Comparison of ENCODE assay signal across 18 mouse cellular contexts in the genomic region with DNA sequence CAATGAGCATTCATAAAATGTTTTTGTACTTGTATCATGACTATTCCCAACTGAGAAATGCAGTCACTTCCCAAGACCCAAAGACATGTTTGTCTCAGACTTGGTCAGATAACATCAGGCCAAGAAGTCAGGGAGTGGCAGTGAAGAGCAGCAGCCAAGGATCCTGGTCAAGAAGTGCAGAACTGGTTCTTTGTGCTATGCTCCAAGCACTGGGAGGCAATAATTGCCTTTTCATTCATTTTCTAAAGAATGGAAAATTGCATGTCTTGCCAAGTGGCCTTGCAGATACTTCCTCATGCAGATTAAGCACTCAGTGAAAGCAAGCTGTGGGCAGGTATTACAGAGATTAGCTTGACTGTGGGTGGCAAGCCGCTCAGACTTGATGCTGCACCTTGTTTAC.
A peak's percentile ranks its signal among the peaks of the same experiment; 100 is the strongest.
DNase-seq lines count a peak whose midpoint lies in the region; ATAC-seq and TF ChIP-seq lines count a peak whose summit lies in the region.
"Had no signal": no experiment of that assay in that cellular context is flagged by ENCODE, and none has a peak within 500 bp of the region (broad histone marks: within the 10 kb centered on the region; RNA-seq: fewer than 3 reads in every experiment).

No protein-coding gene starts in this region.

- no peak overlapping the region for H3K27ac ChIP-seq in lung, postnatal 0 days (ENCODE audit: low read length)
- H3K27ac ChIP-seq: forebrain, embryonic 15.5 days; lung, embryonic 15.5 days had no signal

- no peaks in the 10 kb centered on the region for H3K27me3 ChIP-seq in lung, postnatal 0 days (replicated peaks; ENCODE audit: insufficient read depth, low read length)
- H3K27me3 ChIP-seq: forebrain, embryonic 15.5 days; lung, embryonic 15.5 days had no signal

- intact Hi-C loops in heart, postnatal 14 days (cut with DNase I) = no loop called here

- H3K4me2 ChIP-seq in lung, postnatal 0 days (replicated peaks; ENCODE audit: low read depth, low read length) = no peak overlapping the region
- H3K4me2 ChIP-seq: forebrain, embryonic 15.5 days; lung, embryonic 15.5 days; midbrain, embryonic 11.5 days had no signal

- WGBS in lung, postnatal 0 days = 60% methylated on average over 1 of the region's 1 CpGs
- 31% methylated on average over 1 of the region's 1 CpGs for WGBS in lung, adult 2 months

- no peak for ATAC-seq in lung, postnatal 0 days
- ATAC-seq: activated CD4-positive, CD25-positive, alpha-beta regulatory T cell, adult 4 months; forebrain, embryonic 15.5 days; hindbrain, embryonic 16.5 days had no signal

- no peak overlapping the region for H3K9ac ChIP-seq in lung, postnatal 0 days (replicated peaks; ENCODE audit: low read depth)
- H3K9ac ChIP-seq: forebrain, embryonic 15.5 days; lung, embryonic 15.5 days had no signal

- no peak; the same call in 1 of the 2 replicates for TF ChIP-seq EP300 in lung, postnatal 0 days (IDR thresholded peaks at IDR 0.05)

- no peaks in the 10 kb centered on the region for H3K36me3 ChIP-seq in lung, postnatal 0 days (ENCODE audit: insufficient read depth, low read length)
- H3K36me3 ChIP-seq: forebrain, embryonic 15.5 days; G1E; lung, embryonic 15.5 days had no signal

- no peaks in the 10 kb centered on the region for H3K4me1 ChIP-seq in lung, postnatal 0 days (ENCODE audit: insufficient read depth, low read depth, low read length)
- peaks cover 5% of the 10 kb centered on the region for H3K4me1 ChIP-seq in lung, adult 2 months (ENCODE audit: control insufficient read depth, insufficient read depth, low read length)
- H3K4me1 ChIP-seq: forebrain, embryonic 15.5 days; lung, embryonic 15.5 days had no signal

- peak; percentile 36 to 67 for DNase-seq in heart, adult 18-20 months
- DNase-seq in heart, postnatal 14 days = no peak
- peak; percentile 16 for DNase-seq in lung, postnatal 0 days (ENCODE audit: low spot score)
- DNase-seq in lung, adult 2 months = no peak
- DNase-seq in fibroblast of lung, adult 2 months (ENCODE audit: low read depth) = peak; percentile 27
- peak; percentile 55 for DNase-seq in skeletal muscle tissue, adult 2 months (ENCODE audit: low read depth, low spot score)
- DNase-seq in cerebellum, postnatal 4 days (ENCODE audit: low spot score in 2 of 2) = no peak
- no peak for DNase-seq in retina, postnatal 1 day
- DNase-seq: cerebellum, adult 11 months; kidney, postnatal 10 days; liver; spleen, adult 18-20 months had no signal

- no peak for TF ChIP-seq POLR2A in lung, adult 2 months (IDR thresholded peaks at IDR 0.05; ENCODE audit: borderline replicate concordance, extremely low read depth, low read depth, low read length)

- no peaks in the 10 kb centered on the region for H3K9me3 ChIP-seq in lung, postnatal 0 days (ENCODE audit: low read length)
- H3K9me3 ChIP-seq: forebrain, embryonic 15.5 days; G1E; lung, embryonic 15.5 days had no signal

- no peak for TF ChIP-seq CTCF in lung, postnatal 0 days (IDR thresholded peaks at IDR 0.05)
- TF ChIP-seq CTCF in lung, adult 2 months (IDR thresholded peaks at IDR 0.05; ENCODE audit: insufficient read depth, low read length) = no peak

- no peak overlapping the region for H3K4me3 ChIP-seq in lung, postnatal 0 days (ENCODE audit: low read depth, low read length)
- H3K4me3 ChIP-seq in lung, adult 2 months (replicated peaks; ENCODE audit: extremely low read depth, low read depth, low read length) = no peak overlapping the region
- H3K4me3 ChIP-seq: forebrain, embryonic 15.5 days; lung, embryonic 15.5 days had no signal

Comparison
In these comparisons a context has a peak if more than half of its experiments do, and no peak if none do; other contexts are left out.
1. DNase-seq: peak in heart, adult 18-20 months (2 of 2), lung, postnatal 0 days (single experiment), fibroblast of lung, adult 2 months (single experiment) and skeletal muscle tissue, adult 2 months (single experiment); none in heart, postnatal 14 days (0 of 2), lung, adult 2 months (single experiment), cerebellum, postnatal 4 days (0 of 2) and retina, postnatal 1 day (single experiment).